Mouse (Mus musculus): ENCODE data around the gene Gins2.

DNA sequence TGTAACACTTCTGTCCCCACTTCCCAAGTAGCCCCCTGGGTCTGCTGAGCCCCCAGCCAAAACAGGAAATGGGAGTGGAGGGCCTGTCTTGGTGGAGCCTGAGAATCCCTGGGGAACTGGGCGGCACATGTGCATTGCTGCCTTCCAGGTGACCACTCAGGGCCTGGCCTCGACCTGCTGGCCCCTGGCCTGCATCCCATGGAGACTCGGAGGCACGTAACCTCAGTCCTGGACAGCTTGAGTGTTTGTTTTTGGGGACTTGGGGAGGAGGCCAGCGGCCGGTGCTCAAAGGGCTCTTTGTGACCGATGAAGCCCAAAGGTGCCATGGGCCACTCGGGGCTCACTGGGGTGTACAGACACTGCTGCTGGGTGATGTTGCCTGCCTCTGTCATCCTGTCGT lies 41.5 kb downstream of the Gins2 start:
- TF ChIP-seq GATA2 (IDR thresholded peaks at IDR 0.05; ENCODE audit: borderline replicate concordance, low read depth, low read length), result no peak
- TF ChIP-seq CTCF (IDR thresholded peaks at IDR 0.05; ENCODE audit: low read depth, low read length), result no peak
